Mouse (Mus musculus) adrenal gland, postnatal 4 days (tissue): Measurements from ENCODE around the gene Phf21a. TPM values are rescaled to one million over a fixed set of nuclear protein-coding genes. Genes with fewer than 3 reads are reported as not detected.
"Not testable (repeated sequence)": the region's sequence is repeated elsewhere in the genome, so short reads cannot be mapped to it uniquely, and the experiment has no call there.

Source experiments
- DNase-seq, 2 experiments: peaks; one replicate each; pipeline ENCODE4 v3.0.0; 2021 to 2022; ENCODE audit warnings: low spot score in 2 of 2, mixed read lengths in 2 of 2
- microRNA-seq: library from miRNA; unstranded; fragments of <30 nt; microRNA quantifications from one replicate; pipeline ENCODE4 v1.2.0, GENCODE M21; 2021
- total RNA-seq, 2 experiments: library from RNA; stranded (reverse); gene quantifications; 2 replicates each; pipeline ENCODE4 v1.2.3; 2021

Gene Phf21a
- total RNA-seq, 2 experiments from 2014 or later = 108 to 115 TPM

DNA sequence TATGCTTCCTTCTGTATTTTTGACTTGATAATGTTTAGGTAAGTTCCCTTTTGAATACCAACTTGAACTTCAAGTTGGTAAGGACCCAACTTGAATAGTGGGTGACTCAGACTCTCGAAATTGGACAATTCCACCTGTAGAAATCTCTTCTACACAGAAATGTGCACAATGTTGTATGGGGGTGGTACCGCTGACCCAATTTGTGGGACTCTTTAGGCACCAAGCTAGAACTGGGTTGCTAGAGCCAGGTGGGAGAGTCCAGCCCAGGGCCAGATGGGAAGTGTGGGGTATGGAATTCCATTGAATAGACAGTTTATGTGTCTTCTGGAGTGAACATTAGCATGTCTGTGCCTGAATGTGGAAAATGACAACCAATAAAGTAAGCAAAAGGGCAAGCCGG is 302.6 kb downstream of the Phf21a start:
- DNase-seq = no peak

DNA sequence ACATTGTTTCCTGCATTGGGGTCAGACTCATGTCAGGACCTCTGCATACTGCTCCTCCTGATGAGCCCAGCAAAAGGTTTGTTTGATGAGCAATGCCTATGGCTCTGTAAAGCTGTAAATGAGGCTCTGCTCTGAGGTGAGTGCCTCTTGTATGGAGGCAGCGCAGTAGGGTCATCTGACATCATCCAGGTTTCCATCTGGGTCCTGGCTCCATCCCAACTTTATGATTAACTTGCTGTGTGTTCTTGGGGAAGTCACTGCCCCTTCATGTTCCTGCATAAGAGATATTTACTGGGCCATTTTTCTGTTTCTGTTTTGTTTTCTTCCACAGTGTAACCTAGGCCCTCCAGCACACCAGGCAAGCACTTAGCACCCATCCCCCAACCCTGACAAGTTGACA is 304.5 kb downstream of the Phf21a start:
- no peak for DNase-seq

DNA sequence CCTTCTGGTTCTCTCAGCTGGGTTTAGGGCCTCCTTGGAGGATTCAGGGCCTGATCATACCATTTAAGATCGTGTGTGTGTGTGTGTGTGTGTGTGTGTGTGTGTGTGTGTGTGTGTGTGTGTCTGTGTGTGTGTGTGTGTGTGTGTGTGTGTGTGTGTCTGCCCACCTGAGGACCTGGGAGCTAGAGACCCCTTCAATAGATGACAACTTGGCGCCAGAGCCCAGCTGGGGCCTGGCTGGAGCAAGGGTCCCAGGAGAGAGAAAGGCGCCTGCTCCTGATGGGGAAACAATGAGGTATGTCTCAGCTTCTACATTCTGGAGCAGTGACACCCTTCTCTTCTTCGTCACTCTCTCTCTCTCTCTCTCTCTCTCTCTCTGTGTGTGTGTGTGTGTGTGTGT is 307.0 kb downstream of the Phf21a start:
- DNase-seq = not testable (repeated sequence)

DNA sequence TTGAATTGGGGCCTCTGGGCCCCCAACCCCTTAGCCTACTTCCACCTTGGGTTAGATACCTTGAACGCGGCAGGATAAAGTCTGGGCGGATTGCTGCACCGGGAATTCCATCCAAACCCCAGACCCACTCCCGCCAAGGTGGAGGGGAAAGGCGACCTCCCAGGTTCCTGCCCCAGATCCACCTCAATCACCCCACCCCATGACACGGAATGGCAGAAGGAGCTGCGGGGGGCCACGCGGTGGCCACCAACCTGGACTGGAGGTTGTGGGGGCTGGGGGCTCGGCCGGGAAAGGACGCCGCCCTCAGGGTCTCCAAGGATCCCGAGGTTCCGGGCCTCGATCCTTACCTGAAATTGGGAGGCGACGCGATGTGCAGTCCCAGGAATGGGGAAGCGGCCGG is 307.8 kb downstream of the Phf21a start:
- no peak for DNase-seq

DNA sequence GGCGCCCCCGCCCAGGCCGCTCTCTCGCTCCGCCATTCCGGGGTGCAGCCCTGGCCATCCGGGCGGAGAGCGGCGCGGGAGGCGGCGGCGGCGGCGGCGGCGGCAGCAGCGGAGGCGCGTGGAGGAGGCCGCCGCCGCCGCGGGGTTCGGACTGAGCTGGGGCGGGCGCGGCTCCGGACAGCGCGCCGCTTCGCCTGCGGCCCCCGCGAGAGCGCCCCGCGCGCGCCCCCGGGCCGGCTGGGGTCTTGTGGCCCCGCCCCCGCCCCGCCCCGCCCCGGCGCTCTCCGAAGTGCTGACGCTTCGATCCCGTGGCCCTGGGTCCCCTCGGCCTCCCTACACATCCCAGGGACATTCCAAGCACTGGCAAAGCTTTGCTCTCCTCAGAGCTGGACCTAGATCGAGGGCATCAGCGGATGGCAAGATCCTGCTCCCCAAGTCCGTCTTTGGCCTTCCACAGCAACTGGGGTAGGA is 308.2 kb downstream of the Phf21a start, which contains the start of gene Mapk8ip1:
Gene Mapk8ip1, minus strand, starts transcription at position 173 of the 471 bp plus-strand sequence.
- no peak for DNase-seq

DNA sequence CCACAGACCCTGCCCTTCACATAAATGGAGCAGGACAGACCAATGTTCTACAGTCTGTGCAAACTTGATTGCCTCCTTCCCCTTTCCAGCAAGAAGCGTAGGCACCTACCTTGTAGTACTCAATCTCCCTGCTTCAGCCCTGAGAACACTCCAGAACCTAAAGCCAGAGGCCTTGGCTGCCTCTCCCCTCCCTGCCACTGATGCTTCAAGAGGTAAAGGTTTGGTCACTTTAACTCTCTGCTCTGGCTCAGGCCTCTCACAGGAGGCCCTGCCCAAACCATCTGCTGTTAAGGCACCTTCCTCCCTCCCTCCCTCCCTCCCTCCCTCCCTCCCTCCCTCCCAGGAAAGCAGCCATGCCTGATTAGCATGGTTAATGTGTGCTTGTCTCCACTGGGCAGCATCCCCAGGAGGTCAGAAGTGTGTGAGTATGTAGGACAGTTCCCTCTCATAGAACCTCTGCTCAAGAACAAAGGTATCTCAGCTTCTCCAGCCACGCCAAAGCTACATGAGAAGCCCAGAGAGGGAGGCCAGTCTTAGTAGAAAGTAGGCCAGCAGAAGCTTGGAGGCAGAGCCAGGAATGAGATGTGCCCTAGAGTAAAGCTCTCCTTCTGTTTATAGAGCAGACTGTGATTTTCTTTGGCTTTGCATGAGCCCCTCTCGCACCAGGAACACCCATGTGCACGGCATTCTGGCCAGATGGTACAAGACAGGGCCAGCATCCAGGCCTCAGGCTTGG is 309.8 kb downstream of the Phf21a start:
- DNase-seq = no peak

DNA sequence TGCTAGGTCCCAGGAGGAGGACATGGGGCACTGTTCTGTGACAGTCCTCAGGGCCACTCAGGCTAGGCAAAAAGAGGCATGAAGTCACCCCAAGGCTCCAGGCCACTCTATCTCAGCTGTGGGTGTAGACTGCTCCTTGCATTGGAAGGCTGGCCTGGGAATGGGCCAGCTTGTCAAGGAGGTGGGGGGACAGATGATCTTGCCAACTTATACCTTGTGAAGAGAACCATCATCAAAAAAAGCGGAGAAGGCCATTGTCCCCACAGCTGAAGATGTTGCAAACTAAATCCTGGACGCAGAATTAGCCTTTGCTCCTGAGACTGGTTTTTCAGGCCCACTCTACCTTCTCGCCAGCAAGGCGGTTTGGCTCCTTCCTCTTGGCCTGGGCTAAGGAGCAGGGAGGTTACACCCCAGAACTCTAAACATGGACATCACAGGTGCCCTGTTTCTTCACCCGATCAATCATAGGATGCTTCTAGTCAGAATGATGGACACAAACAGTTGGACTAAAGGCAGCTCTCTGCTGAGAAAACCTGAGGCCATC is 310.9 kb downstream of the Phf21a start:
- DNase-seq = no peak

DNA sequence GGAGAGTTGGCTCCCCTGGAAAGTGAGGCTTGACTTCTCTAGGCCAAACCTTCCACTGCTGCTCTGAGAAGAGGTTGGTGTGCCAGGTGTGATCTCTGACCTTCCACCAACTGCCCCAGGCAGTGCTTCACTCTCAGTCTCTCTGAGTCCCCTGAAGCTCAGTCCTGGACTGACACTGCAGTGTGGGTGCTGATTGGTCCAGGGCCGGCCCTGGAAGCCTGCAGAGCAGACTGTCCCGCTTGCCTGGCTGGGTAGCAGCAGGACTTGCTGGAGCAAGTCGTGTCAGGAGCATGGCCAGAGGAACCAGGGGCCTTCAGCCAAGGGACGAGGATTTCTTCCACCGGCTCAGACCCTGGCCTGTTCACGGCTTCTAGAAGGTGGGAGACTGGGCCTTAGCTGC is 311.8 kb downstream of the Phf21a start:
- no peak for DNase-seq

DNA sequence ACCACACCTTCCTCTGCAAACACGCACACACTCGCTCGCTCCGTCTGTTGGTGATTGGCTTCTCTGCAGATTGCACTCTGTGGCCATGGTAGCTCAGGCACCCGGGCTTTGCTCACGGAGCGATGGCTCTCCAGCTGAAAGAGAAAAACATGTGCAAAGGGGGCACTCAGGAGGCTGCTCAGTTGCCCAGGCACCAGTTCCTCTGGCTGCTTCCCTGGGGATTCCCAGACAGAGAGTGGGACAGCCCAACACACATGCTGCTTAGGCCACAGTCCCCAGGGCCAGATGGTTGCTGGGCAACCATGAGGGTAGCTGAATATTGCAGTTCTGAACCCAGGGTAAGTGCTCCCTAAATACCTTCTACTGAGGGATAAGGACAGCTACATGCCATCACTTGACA is 312.8 kb downstream of the Phf21a start:
- no peak for DNase-seq

DNA sequence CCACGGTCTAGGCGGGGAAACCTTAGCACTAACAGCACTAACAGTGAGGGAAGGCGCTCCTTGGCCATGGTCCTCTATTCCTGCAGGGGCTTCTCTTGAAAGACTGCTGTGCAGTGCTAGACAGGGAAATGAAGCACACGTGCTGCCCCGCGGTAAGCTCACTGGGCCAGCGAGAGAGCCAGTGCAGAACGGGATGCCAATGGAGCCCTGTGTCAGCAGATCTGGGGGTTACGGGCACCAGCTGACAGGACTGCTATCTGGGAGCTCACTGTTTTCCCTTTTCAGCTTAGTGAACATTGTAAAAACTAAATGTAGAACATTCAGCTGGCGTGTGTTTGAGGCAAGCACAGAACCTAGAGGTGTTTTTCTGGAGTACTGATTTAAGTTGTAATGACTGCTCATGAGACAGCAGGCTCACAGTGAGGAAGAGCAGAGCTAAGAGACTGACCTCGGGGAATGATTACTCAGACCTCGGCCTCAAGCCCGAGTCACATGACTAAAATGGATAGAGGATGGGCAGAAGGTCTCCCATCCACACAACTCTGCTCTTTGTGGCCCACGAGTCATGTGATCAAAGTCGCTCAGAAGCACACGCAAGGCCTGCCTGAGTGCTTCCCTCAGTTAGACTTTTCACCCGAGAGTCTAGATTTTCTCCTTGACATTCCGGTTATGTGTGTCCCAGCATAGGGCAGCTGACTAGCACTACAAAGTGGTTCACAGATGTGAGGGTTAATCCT is 315.6 kb downstream of the Phf21a start:
- no peak for DNase-seq

GRCm38 (mm10) chr2:92411705-92412104 is 318.8 kb downstream of the Phf21a start:
- no peak for DNase-seq

Small RNA genes lying within 50 kb of the gene (microRNA-seq; reads per million reads assigned to microRNA genes)
- gene Mir1955 (8.7 reads per million, percentile 22 among the genes with 10 or more reads in this experiment), gene Mir7000 (not detected)

Other genes with a start within 250 kb of the Phf21a start
- under 1 TPM; 0.34 to 0.42 TPM for gene Chrm4, start 165.9 kb upstream of the Phf21a start, total RNA-seq
- 100 to 1,000 TPM in 1 of 2 experiments, 10 to 100 TPM in 1; 79.3 to 138 TPM for gene Mdk, start 160.8 kb upstream of the Phf21a start, total RNA-seq
- gene Gm9821, start 147.4 kb upstream of the Phf21a start, total RNA-seq = not detected
- 10 to 100 TPM; 91.3 to 98.4 TPM for gene Dgkz, start 117.3 kb upstream of the Phf21a start, total RNA-seq
- gene Creb3l1, start 68.6 kb upstream of the Phf21a start, total RNA-seq = 10 to 100 TPM; 20.0 to 22.7 TPM